Mouse (Mus musculus) heart, adult 8-10 months (tissue): ENCODE results near the gene Xndc1. TPM values are rescaled to one million over a fixed set of nuclear protein-coding genes. Genes with fewer than 3 reads are reported as not detected.
A peak's percentile ranks its signal among the peaks of the same experiment; 100 is the strongest.
"Not testable (repeated sequence)": the region's sequence is repeated elsewhere in the genome, so short reads cannot be mapped to it uniquely, and the experiment has no call there.

Source experiments
- DNase-seq: peaks from one replicate; pipeline ENCODE4 v3.0.0; 2022; ENCODE audit warnings: low spot score
- total RNA-seq, 4 experiments: library from RNA; stranded (reverse); gene quantifications; 2 replicates each; pipeline ENCODE4 v1.2.4; 2022

Gene Xndc1
- total RNA-seq, result 1 to 10 TPM; 4.9 to 8.4 (median 6.2) TPM

DNA sequence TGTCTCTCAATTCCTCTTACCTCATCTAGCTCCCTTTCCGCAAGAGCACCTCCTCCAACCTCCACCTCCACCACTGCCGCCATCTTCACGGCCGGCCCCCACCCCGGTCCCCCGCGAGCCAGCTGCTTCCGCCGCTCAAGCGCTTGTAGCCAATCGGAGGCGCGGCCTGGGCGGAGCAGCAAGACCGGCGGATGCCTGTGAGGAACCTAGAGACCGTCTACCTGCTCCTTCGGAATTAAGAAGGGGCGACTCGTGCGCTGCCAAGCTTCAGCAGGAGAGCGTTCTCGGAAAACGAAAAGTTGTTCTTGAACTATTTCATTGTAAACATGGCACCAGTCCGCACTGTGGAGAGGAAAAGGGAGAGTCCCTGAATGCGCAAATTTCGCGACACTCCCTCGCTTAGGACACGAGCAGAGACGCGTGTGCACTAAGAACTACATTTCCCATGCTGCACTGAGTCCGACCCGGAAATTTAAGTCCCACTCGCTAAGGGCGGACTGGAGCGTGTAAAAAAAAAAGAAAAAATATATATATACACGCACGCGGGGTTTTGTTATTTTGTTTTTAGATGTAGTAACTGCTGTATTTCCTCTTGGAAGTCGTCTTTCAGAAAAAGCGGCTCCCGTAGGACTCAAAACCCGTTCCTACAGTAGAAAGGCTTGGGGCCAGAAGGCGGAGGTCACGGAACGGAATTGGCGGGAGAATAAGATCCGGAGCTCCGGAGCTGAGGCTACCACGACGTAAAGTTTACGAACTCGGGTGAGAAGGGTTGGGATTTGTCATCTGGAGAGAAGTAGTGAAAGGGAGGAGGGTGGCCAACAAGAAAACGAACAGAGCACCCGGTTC, at the start of gene Xndc1, which contains the start of the genes Rnf121 and Xntrpc:
Gene Xndc1, plus strand, starts transcription at position 466 of the 846 bp plus-strand sequence.
Gene Rnf121, minus strand, starts transcription at position 424 of the 846 bp plus-strand sequence.
Gene Xntrpc, plus strand, starts transcription at position 668 of the 846 bp plus-strand sequence.
- DNase-seq, result peak; percentile 93

DNA sequence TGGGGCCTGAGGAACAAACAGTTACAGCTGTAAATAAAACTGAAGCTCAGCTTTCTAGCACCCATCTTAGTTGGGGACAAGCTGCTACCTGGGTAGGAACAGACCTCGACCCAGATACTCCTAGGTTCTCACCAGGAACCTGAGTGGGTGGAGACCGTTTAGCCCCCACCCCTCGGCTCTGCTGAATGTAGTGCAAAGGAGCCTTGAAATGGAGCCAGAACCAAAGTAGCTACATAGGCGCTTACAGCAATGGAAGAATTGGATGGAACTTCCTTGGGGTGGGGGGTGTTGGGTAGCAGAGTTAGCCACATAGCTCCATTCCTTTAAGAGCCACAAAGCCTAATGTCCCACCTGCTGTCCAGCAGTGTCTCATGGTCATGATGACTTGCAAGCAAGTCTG, 48.4 kb upstream of the Xndc1 start:
- DNase-seq, result no peak

DNA sequence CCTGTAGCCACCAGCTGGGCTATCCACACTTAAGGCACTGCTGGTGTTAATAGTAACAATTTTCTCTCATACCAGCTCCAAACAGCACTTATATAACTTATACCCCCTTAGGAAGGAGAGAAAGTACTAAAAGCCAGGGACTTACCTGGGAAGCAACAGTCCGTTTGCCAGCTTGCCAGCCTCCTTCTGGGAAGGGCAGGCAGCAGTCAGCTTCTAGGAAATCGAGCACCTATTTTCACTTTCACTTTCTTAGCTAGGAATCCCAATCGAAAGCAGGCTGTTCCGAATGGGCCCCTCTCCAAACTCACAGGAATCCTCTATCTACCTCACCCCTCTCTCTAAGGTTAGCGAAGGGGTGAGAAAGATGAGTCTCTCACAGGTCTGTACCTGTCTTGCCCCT, 47.9 kb upstream of the Xndc1 start:
- DNase-seq, result peak; percentile 48

DNA sequence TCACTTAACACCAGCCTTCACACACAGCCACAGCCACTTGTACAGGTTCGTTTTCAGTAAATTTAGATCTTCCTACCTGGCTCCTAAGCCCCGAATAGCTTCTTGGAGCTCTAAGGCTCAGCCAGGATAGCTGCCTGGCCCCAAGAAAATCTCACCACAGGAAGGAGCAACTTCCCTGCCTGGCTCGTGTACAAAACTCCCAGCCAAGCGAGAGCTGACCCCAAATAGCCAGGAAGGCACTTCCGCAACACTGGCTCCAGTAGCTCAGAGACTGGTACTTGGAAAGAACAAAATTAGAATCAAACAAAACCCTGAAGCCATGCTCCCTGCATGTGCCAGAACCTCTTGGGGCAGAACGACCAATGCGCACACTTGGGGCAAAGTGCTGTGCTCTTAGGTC, 47.3 kb upstream of the Xndc1 start:
- DNase-seq, result peak; percentile 44

DNA sequence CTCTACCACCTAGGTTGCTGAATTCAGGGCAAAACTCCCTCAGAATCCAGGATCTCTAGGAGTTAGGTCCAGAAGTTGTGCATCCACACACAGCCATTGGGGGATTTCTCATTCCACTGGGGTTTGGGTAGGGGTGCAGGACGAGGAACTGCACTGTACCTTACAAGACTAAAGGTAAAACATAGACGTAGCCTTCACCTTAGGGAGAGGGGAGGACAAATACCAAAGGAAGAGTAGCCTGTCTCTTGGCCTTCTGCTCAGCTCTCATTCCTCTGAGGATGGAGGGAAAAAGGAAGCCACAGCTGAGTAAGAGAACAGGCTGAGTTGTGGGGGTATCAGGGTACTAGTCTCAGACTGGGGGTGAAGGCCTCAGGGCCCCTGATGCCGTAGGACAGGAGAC, 46.7 kb upstream of the Xndc1 start, which contains the start of gene Il18bp:
Gene Il18bp, minus strand, starts transcription at position 101 of the 400 bp plus-strand sequence.
- no peak for DNase-seq

DNA sequence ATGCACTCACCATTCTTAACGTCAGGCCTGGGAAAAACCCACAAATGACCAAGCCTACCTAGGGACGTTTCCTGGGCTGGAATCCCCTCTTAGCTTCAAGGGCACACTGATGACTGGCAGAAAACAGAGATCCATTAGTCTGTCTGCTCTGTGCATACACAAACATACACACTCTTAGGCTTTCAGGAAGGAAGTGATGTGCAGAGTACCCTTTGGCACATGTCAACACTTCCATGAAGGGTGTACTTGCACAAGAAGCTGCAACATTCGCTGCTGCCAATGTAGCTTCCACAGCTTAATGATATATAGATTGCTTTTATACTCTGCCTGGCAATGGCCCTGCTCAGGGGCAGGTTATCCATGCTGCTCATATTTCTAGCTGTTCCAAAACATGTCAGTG, 45.9 kb upstream of the Xndc1 start:
- DNase-seq, result no peak

DNA sequence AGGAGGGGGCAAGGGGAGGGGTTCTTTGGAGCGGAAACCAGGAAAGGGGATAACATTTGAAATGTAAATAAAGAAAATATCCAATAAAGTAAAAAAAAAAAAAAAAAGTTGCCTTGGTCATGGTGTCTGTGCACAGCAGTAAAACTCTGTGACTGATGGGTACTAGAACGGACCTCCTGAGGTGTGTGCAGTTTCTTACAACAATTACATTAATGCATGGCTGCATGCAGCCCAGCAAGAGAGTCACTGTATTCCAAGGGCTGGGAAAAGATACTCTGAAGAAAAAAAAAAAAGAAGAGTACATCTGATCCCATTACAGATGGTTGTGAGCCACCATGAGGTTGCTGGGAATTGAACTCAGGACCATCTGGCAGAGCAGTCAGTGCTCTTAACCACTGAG, 44.4 kb upstream of the Xndc1 start:
- DNase-seq, result not testable (repeated sequence)

DNA sequence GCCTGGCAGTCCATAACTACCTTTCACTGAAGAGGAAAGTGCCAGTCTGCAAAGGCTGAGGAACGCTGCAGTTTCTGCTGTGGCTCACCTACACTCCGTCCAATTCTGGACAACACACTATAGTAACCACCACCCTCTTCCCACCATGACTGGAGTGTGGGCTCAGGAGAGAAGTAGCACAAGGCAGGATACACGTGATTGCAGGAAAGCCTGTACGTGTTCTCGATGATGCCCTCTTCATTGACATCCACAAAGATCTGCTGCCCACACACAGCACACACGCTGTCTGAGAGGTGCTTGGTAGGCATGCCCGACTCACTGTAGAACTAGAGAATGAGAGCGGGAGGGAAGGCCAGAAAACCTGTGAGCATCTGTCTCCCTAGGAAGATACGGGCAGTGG, 41.5 kb upstream of the Xndc1 start:
- no peak for DNase-seq

DNA sequence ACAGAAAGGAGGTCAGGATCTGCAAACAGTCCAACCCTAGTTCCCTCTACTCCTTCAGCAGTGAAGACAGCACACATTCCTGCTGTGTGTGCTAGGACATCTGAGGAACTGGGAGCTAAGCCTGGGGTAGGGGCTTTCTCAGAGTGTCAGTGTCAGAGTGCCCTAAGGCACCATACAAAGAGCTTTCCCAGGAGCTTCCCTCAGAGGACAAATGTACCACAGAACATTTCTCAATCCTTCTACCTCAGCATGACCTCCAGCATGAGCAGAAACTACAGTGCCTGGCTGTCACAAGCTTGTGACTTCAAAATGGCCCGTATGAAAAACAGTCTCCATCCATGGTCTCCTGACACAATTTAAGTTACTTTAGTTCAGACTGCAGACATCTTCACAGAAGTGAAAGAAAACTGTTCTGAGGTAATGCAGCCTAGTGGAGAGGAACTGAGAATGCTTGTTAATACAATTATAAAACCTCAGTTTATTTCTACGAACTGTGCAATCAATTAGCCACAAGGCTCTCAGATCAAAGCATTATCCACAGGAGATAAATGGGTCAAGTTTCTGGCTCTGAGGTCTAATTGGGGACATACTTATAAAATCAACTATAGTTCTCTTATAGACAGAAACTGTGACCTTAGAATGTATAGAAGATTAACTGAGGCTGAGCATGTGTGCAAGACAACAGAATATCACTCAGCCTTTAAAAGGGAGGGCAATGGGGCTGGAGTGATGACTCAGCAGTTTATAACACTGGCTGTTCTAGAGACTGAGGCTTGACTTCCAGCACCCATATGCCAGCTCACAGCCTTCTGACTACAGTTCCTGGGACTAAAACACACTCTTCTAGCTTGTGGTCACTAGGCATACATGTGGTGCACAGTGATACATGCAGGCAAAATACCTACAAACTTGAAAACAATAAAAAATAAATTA, 39.9 kb upstream of the Xndc1 start:
- no peak for DNase-seq

DNA sequence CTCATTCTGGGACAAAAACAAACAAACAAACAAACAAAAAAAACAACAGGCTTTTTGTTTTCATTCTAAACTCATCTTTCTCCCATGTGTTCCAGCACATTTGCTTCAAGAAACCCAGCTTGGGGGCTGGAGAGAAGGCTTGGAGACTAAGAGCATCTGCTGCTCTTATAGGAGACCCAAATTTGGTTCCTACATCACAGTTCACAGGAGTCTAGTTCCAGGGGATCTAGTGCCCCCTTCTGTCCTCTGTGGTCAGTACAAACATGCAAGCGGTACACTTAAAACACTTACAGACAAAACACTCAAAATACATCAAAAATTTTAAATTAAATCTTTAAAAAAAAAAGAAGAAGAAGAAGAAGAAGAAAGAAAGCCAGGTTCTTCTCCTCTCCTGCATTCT, 30.4 kb upstream of the Xndc1 start:
- DNase-seq, result no peak

DNA sequence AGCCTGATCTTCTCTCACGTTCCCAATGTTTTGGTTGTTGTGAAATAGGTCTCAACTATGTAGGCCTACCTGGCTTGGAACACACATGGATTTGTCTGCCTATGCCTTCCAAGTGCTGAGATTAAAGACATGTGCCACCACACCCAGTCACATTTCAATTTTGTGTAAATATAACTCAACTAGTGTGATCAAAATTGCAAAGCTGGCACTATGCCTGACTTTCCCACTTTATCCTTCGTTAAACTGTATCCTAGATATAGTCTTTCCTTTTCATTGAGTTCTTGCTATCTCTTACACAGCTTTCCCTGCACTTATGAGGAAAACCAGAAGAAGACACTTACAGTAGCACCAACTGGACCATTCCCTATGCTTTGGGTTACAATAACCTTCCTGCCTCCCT, 29.8 kb upstream of the Xndc1 start:
- DNase-seq, result no peak

DNA sequence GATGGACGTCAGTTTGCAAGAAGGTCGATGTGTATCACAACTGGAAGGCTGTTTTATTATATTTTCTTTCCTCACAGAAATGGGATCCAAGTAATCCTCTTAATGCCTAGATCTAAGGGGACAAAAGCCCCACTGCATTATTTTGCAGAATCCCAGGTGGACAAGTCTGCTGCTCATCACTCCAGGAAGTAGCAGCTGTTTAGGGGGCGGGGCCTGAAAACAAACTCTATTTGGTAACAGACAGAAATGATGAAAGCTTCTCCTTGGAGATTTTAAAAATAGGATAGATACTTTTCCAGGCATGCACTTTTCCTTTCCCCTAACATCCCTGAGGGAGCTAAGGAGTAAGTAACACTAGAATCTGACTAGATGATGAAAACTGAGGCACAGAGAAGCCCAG, 28.0 kb upstream of the Xndc1 start:
- no peak for DNase-seq

DNA sequence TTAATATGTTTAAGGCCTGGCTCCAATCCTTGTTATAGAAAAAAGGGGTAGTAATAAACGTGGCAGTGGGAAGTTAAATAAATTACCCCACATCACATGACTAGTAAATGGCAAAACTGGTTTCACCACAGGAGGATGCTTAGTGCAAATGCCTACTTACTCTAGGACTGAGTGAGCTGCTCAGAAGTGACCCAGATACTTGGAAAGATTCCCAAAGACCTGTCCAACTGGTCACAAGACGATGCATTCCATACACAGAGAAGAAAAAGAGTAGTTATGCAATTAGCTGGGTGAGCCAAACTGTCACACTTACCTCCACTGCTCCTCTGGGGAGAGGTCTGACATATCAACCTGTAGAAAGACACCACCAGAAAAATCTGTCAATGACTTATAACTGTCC, 23.0 kb upstream of the Xndc1 start:
- no peak for DNase-seq

DNA sequence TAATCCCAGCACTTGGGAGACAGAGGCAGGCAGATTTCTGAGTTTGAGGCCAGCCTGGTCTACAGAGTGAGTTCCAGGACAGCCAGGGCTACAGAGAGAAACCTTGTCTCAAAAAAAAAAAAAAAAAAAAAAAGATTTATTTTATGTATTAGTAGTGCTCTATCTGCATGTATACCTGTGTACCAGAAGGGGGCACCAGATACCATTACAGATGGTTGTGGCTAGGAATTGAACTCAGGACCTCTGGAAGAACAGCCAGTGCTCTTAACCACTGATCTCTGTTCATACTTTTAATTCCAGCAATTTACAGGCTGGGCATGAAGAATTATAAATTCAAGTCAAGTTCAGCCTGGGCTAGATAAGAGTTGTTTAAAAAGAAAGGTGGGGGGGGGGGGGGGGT, 16.8 kb upstream of the Xndc1 start:
- DNase-seq, result not testable (repeated sequence)

DNA sequence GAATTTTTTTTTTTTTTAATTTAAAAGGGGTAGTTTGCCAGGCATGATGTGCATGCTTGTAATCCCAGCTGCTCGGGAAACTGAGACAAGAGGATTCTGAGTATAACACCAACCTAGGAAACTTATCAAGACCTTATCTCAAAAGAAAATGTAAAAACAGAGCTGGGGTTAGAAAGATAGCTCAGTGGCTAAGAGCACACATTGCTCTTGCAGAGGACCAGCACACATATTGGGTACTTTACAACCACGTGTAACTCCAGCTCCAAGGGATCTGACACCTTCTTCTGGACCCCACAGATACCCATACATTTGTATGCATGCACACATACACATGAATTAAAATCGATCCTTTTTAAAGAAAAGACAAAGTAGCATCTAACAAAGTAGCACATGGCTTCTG, 4.0 kb upstream of the Xndc1 start:
- no peak for DNase-seq

DNA sequence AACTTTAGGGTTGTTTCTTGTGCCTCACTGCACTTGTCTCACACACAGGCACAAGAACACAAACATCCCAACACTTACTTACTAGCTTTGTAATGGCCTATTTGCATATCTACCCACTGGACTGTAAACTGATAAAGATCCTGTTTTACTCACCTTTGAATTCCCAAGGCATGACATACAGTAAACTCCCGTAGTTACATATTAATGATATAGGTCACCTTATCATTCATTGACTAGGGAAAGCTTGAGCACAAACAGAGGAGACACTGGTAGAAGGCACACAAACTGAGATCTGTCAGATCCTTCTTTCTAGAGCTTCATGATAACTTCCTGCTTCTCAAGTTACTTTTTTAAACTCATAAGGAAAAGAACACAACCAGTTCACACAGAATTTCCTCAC, 3.1 kb upstream of the Xndc1 start:
- no peak for DNase-seq

DNA sequence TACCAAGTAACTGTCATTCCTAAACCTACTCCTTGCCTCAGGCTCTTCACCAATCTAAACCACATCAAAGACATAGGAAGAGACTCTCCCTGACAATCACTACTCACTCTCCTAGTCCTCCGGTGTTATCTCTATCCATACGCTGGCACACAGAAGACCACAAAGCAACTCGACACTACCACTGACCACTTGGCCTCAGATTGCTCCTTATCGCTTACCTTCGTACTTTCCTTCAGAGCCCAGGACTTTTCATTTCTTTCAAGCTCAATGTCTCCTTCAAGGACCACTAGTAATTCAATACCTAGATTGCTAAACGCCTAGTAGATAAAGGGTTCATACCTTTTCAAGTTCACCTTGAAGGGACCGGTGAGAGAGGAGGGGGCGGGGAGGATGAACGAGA, 1.4 kb upstream of the Xndc1 start:
- no peak for DNase-seq

DNA sequence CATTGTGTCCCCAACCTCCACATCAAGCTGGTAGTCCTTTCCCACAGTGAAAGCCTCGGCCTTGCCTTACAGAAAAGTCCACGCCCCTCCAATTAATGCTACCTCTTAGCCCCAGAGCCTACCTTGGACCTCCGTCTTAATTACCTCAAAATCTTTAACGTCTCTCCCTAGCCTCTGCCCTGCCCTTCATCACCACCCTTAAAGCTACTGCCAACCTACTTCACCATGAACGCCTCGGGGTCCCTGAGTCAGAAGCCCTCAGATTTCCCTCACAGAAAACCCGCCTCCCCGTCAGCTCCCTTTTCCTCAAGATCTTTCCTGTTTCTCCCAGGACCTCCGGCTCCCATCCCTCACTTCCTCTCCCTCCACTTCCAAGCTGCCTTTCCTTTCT, 661 bp upstream of the Xndc1 start:
- DNase-seq, result no peak

DNA sequence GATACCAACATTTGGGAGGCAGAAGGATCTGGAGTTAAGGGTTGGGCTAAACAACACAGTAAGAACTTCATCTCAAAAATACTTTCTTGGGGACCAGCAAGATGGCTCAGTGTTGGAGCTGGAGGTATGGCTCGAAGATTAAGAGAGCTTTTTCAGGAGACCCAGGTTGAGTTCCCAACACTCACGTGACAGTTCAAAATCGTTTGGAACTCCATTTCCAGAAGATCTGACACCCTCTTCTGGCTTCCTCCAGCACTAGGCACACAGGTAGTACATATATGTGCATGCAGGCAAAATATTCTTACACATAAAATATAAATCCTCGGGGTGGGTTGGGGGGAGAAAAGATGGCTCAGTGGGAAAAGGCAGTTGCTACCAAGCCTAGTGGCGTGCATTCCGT, 1.1 kb downstream of the Xndc1 start:
- DNase-seq, result no peak

DNA sequence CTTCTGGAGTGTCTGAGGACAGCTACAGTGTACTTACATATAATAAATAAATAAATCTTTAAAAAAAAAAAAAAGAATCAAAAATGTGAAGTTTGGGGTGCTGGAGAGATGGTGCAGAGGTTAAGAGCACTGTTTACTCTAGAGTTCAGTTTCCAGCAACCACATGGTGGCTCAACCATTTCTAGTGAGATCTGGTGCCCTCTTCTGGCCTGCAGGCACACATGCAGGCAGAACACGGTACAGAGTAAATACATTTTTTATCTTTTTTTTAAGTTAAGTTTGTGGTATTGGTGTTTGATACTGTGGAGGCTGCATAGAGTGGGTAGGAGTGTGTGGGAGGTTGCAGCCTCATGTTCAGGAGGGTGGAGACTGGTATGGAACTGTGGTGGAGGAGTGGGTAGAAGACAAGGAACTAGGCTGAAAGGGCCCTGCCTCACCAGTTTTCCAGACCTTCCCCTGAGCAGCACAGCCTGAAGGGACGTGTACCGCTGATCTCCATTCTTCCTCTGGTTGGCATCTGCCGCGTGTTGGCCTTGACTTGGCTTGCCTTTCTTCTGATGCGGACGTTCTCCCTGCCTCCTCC, 11.5 kb downstream of the Xndc1 start:
- no peak for DNase-seq

DNA sequence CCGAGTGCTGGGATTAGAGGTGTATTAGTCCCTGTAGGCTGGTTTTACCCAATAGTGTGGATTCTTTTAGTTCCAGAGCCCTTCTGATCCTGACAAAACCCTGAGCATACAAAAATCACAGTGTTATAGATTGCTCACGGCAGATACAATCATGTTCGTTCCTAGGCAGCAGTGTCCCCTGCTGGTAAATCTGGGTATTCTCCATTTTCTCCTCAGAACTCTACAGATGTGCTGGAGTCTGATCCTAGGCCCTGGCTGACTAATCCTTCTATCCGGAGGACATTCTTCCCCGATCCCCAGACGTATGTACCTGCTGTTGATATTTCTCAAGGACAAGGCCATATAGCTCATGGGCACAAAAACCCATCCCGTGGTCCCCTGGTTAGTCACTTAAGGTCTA, 13.2 kb downstream of the Xndc1 start:
- no peak for DNase-seq

DNA sequence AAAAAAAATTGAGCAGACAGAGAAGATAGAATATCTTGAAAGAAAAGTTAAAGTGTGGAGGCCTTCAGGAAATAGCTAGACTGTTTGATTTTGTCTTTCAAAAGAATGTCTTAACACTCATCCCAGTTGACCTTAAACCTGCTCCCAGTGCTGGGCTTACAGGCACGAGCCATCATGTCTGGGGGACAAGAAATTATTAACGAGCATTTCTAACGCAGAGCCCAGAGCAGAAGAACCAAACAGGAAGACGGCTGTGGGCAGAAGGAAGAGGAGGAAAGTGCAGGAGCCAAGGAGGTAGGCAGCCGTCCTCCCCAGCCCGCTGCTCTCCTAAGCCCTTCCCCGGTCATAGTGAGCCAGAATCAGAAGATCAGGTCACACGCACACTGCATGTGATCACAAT, 15.0 kb downstream of the Xndc1 start:
- DNase-seq, result no peak
